Mouse (Mus musculus): ENCODE results near the gene Ckmt2.

Gene Ckmt2

GRCm38 (mm10) chr13:91874565-91874964 lies 2.1 kb downstream of the Ckmt2 start:
- in situ Hi-C loops (cut with MboI, MseI) = no loop called here

- in situ Hi-C loops (cut with MboI, MseI) = no loop called here
Measured at GRCm38 (mm10) chr13:91873734-91874329, 2.9 kb downstream of the Ckmt2 start.

- in situ Hi-C loops (cut with MboI, MseI) = no loop called here
Measured at GRCm38 (mm10) chr13:91868577-91868976, 8.1 kb downstream of the Ckmt2 start.

- in situ Hi-C loops (cut with MboI, MseI) = no loop called here
Measured at GRCm38 (mm10) chr13:91858835-91859234, 17.9 kb downstream of the Ckmt2 start.

- in situ Hi-C loops (cut with MboI, MseI) = no loop called here
Measured at GRCm38 (mm10) chr13:91857427-91857826, 19.3 kb downstream of the Ckmt2 start.

- in situ Hi-C loops (cut with MboI, MseI) = no loop called here
Measured at GRCm38 (mm10) chr13:91854412-91854811, 22.3 kb downstream of the Ckmt2 start.

- in situ Hi-C loops (cut with MboI, MseI) = no loop called here
Measured at GRCm38 (mm10) chr13:91827876-91828275, 48.8 kb downstream of the Ckmt2 start.

GRCm38 (mm10) chr13:91826066-91826465 lies 50.6 kb downstream of the Ckmt2 start:
- in situ Hi-C loops (cut with MboI, MseI) = no loop called here

GRCm38 (mm10) chr13:91824845-91825550 lies 51.7 kb downstream of the Ckmt2 start:
- in situ Hi-C loops (cut with MboI, MseI) = no loop called here

- in situ Hi-C loops (cut with MboI, MseI) = no loop called here
Measured at GRCm38 (mm10) chr13:91823735-91824134, 53.0 kb downstream of the Ckmt2 start.

- in situ Hi-C loops (cut with MboI, MseI) = no loop called here
Measured at GRCm38 (mm10) chr13:91814670-91815069, 62.0 kb downstream of the Ckmt2 start.

- in situ Hi-C loops (cut with MboI, MseI) = no loop called here
Measured at GRCm38 (mm10) chr13:91809476-91809875, 67.2 kb downstream of the Ckmt2 start.

- in situ Hi-C loops (cut with MboI, MseI) = no loop called here
Measured at GRCm38 (mm10) chr13:91807874-91808575, 68.7 kb downstream of the Ckmt2 start.

- in situ Hi-C loops (cut with MboI, MseI) = no loop called here
Measured at GRCm38 (mm10) chr13:91807155-91807839, 69.4 kb downstream of the Ckmt2 start, which contains the start of gene Zcchc9. Gene Zcchc9, minus strand, starts transcription at chr13:91807705.
